In the genomic region with DNA sequence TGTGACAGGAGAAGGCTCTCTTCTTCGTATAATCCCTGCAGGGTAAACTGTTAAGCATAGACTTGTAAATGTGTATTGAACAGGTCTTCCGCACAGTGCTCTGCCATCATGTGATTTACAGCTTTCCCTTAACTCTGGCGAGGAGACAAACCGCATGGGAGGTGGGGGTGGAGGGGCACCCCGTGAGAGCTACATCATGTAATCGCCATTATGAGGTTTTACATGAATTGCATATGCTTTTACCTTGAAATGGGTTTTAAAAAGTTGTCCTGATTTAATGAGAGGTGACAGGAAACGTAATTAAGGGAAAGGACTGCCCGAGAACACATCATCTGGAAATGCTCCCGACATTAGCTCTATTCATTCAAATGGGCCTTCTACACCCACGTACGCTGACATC, we compare ENCODE assay signal across 14 mouse cellular contexts.
"Had no signal": no experiment of that assay in that cellular context is flagged by ENCODE, and none has a peak within 500 bp of the region (broad histone marks: within the 10 kb centered on the region; RNA-seq: fewer than 3 reads in every experiment).

No protein-coding gene starts in this region.

- DNase-seq: kidney, adult 8-10 months; kidney, postnatal 25 days; lung, adult 2 months; right cerebral cortex, postnatal 14 days; thymus, postnatal 4 days had no signal

- H3K4me3 ChIP-seq: left cerebral cortex, adult 2 months; liver, embryonic 15.5 days; midbrain, embryonic 12.5 days; stomach, embryonic 15.5 days had no signal

- H3K9me3 ChIP-seq: liver, embryonic 15.5 days; midbrain, embryonic 12.5 days; stomach, embryonic 15.5 days had no signal

- H3K27me3 ChIP-seq: liver, embryonic 15.5 days; megakaryocyte, embryonic 14.5 days; midbrain, embryonic 12.5 days; stomach, embryonic 15.5 days had no signal

- ATAC-seq: intestine, postnatal 0 days; lung, postnatal 0 days had no signal

- H3K4me2 ChIP-seq: liver, embryonic 11.5 days; liver, embryonic 15.5 days; midbrain, embryonic 12.5 days; stomach, embryonic 15.5 days had no signal

- H3K9ac ChIP-seq: liver, embryonic 15.5 days; midbrain, embryonic 12.5 days; stomach, embryonic 15.5 days had no signal

- H3K36me3 ChIP-seq: liver, embryonic 15.5 days; midbrain, embryonic 12.5 days; stomach, embryonic 15.5 days had no signal

- H3K27ac ChIP-seq: left cerebral cortex, adult 2 months; liver, embryonic 15.5 days; macrophage; midbrain, embryonic 12.5 days; stomach, embryonic 15.5 days had no signal

- H3K4me1 ChIP-seq: liver, embryonic 15.5 days; megakaryocyte, embryonic 14.5 days; midbrain, embryonic 12.5 days; stomach, embryonic 15.5 days had no signal
